Mouse (Mus musculus) ES-Bruce4 (cell line): ENCODE measurements around the gene Pabpc4l. TPM values are rescaled to one million over a fixed set of nuclear protein-coding genes. Genes with fewer than 3 reads are reported as not detected.
A peak's percentile ranks its signal among the peaks of the same experiment; 100 is the strongest.
"Not testable (repeated sequence)": the region's sequence is repeated elsewhere in the genome, so short reads cannot be mapped to it uniquely, and the experiment has no call there.

Experiments used
- H3K27ac ChIP-seq: 2 replicates; pipeline ENCODE4 v1.5.1; 2012; ENCODE audit warnings: low read length, inconsistent platforms; ENCODE audit not compliant: insufficient read depth
- H3K27me3 ChIP-seq: 2 replicates; pipeline ENCODE4 v1.6.1; 2012; ENCODE audit warnings: mild to moderate bottlenecking, low read length, inconsistent platforms; ENCODE audit not compliant: control insufficient read depth, poor library complexity, insufficient read depth, severe bottlenecking
- H3K36me3 ChIP-seq: 2 replicates; pipeline ENCODE4 v1.6.1; 2012; ENCODE audit warnings: inconsistent platforms, mild to moderate bottlenecking, low read length, moderate library complexity; ENCODE audit not compliant: control insufficient read depth, poor library complexity, insufficient read depth, severe bottlenecking
- H3K4me1 ChIP-seq: one replicate; pipeline ENCODE4 v1.8.1; 2011; ENCODE audit warnings: low read length; ENCODE audit not compliant: control insufficient read depth, insufficient read depth
- H3K4me3 ChIP-seq: 2 replicates; pipeline ENCODE4 v1.5.1; 2011; ENCODE audit warnings: low read depth, mild to moderate bottlenecking, low read length
- H3K9ac ChIP-seq: 2 replicates; pipeline ENCODE4 v1.6.1; 2012; ENCODE audit warnings: low read depth, mild to moderate bottlenecking, inconsistent platforms; ENCODE audit not compliant: poor library complexity, severe bottlenecking
- H3K9me3 ChIP-seq: replicated peaks from 2 replicates; pipeline ENCODE4 v1.6.1; 2012; ENCODE audit warnings: mild to moderate bottlenecking, low read length, inconsistent platforms; ENCODE audit not compliant: control insufficient read depth, poor library complexity, insufficient read depth, severe bottlenecking
- CTCF ChIP-seq: IDR thresholded peaks from one replicate; pipeline ENCODE4 v1.8.1; 2011; ENCODE audit warnings: low read depth, low read length
- EP300 ChIP-seq: IDR thresholded peaks from 2 replicates; pipeline ENCODE4 v1.6.1; 2011; ENCODE audit warnings: low read depth, low read length; ENCODE audit not compliant: insufficient read depth
- POLR2A ChIP-seq: IDR thresholded peaks from one replicate; pipeline ENCODE4 v1.8.1; 2011; ENCODE audit warnings: low read length; ENCODE audit not compliant: insufficient read depth
- polyA plus RNA-seq: library from polyadenylated mRNA; stranded (reverse); fragments of >200 nt; gene quantifications from 2 replicates; pipeline ENCODE4 v1.2.4, GENCODE M21; 2011; ENCODE audit warnings: low read depth; ENCODE audit not compliant: missing spikeins, insufficient read depth, insufficient read length

The Pabpc4l gene
- polyA plus RNA-seq: 3.9 and 5.7 TPM in 2 replicates

DNA sequence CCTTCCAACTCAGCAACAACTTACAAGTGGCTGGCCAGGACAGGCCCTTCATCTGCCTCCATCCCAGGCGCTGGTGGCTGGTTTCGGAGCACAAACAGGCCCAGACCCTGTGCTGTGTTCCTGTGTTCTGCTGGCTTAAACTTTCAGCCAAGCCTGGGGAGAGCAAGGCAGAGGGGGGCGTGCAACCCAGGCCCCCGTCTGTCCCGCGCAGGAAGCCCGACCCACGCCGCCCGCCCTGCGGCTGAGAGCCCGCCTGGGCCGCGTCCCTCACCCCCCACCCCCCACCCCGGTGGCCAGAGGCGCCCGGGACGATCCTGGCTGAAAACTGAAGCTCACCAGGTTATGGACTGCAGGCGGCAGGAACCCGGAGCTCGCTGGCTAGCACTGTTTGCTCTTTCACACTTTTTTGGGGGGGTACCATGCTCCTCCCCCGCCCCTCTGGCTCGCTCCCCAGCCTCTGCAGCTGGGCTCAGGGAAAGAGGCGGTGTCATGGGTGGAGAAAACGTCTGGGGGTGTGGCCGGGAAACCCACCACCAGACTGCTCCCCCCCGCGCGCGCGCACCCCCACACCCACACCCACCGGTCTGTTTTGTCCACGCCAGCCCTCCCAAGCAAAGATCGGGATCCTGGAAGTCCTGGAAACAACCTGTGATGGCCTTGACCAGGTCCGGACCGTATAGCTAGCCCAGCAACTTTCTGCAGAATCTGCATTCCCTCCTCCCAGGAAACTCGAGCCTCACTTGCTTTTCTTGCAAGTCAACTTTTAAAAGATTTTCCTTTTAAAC is at the start of gene Pabpc4l:
Gene Pabpc4l, minus strand, starts transcription at position 739 of the 785 bp plus-strand sequence.
- Histone ChIP-seq H3K27me3 (no peaks in the 10 kb centered on the region), H3K9ac (peak within 1 kb of the TSS; percentile 35), H3K36me3 (no peaks in the 10 kb centered on the region), H3K4me1 (no peaks in the 10 kb centered on the region), H3K4me3 (peak within 1 kb of the TSS; percentile 59), H3K9me3 (no peaks in the 10 kb centered on the region), H3K27ac (no peak within 1 kb of the TSS)
- TF ChIP-seq EP300: no peak

DNA sequence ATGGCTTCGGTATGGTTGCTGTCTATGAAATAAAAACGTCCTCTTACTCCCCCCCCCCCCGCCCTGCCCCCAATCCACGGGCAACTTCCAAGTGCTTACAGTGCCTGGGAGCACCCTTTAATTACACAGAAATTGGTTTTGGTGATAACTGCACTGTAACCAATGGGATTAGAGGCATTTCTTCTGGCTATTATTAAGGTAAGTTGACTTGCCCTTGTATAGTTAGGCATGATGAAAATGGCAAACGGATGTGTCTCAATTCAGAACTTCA is 42.9 kb upstream of the Pabpc4l start:
- Histone ChIP-seq H3K9me3 (no peaks in the 10 kb centered on the region), H3K36me3 (no peaks in the 10 kb centered on the region), H3K9ac (no peak overlapping the region), H3K4me1 (no peaks in the 10 kb centered on the region), H3K27ac (no peak overlapping the region), H3K27me3 (no peaks in the 10 kb centered on the region), H3K4me3 (no peak overlapping the region)
- TF ChIP-seq CTCF (no peak), POLR2A (no peak), EP300 (no peak)

GRCm38 (mm10) chr3:46490132-46490988 is 42.3 kb upstream of the Pabpc4l start:
- Histone ChIP-seq H3K4me3 (no peak overlapping the region), H3K9ac (no peak overlapping the region), H3K27me3 (no peaks in the 10 kb centered on the region), H3K4me1 (no peaks in the 10 kb centered on the region), H3K36me3 (no peaks in the 10 kb centered on the region), H3K27ac (no peak overlapping the region), H3K9me3 (no peaks in the 10 kb centered on the region)
- TF ChIP-seq CTCF (no peak), EP300 (no peak), POLR2A (no peak)

DNA sequence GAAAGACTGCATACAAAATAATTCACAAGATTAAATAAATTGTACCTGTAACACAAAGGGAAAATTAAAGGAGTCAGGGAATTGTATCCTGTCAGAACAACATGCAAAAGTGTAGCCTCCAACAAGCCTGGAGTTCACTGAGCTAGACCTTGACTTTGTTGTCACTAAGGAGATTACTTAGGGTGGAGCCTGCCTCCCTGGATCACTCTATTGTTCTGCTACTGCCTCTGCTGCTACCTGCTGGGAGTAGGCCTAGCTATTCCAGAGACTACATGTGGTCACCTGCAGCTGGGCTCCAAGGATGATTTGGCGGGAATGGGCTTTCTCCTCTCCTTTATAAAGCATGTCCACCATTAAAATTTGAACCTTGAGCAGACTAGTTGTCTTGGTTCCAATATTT is 38.1 kb upstream of the Pabpc4l start:
- H3K27me3 ChIP-seq, H3K4me1 ChIP-seq, H3K36me3 ChIP-seq, H3K4me3 ChIP-seq, H3K9me3 ChIP-seq, H3K27ac ChIP-seq, H3K9ac ChIP-seq: not testable (repeated sequence)

DNA sequence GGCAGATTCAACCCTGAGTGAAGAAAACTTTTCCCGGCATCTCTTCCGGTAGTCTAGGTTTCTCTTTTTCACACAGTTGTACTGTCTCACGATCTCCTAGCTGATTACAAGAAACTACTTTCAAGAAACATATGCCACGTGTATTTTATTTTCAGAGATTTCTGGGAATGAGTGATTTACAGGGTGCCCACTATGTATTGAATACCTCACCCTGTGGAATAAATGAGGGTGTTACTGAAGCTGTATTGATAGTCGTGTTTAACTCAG is 180 bp upstream of the Pabpc4l start:
- H3K27ac ChIP-seq: no peak overlapping the region
- H3K4me3 ChIP-seq: no peak overlapping the region
- H3K9ac ChIP-seq: peak overlapping the region; percentile 35; the same call in 1 of the 2 replicates
- H3K27me3 ChIP-seq: no peaks in the 10 kb centered on the region
- H3K9me3 ChIP-seq: no peaks in the 10 kb centered on the region
- H3K4me1 ChIP-seq: no peaks in the 10 kb centered on the region
- TF ChIP-seq EP300 (no peak), CTCF (no peak), POLR2A (no peak)
- no peaks in the 10 kb centered on the region for H3K36me3 ChIP-seq

DNA sequence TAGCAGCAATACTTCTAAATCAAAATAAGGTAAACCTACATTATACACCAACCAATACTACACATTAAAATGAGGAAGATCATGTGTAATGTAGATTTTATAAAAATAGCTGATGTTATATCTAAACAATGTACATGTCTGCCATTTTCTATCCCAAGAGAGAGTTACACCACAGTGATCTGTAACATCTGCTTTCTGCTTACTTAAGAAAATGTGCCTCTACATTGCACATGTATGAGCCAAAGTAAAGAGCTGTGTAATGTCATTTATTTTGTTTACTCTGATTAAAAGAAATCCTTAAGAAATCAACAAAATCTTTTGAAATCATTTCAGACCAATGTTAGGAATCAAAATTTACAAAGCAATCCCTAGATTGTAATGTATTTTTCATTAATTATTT is 16.6 kb downstream of the Pabpc4l start:
- TF ChIP-seq EP300 (no peak), CTCF (no peak)
- H3K9ac ChIP-seq: no peak overlapping the region
- no peaks in the 10 kb centered on the region for H3K27me3 ChIP-seq
- H3K9me3 ChIP-seq: no peaks in the 10 kb centered on the region
- H3K27ac ChIP-seq: no peak overlapping the region
- no peaks in the 10 kb centered on the region for H3K36me3 ChIP-seq
- no peaks in the 10 kb centered on the region for H3K4me1 ChIP-seq
- H3K4me3 ChIP-seq: no peak overlapping the region
